Mouse (Mus musculus): ENCODE results near the gene Mia.
A peak's percentile ranks its signal among the peaks of the same experiment; 100 is the strongest.

Gene Mia

GRCm38 (mm10) chr7:27180837-27181695, at the start of gene Mia, which contains the start of gene Gm21983:
Gene Mia, minus strand, starts transcription at chr7:27181157.
Gene Gm21983, minus strand, starts transcription at chr7:27181086.
- no peak for DNase-seq

GRCm38 (mm10) chr7:27228865-27229264, 47.9 kb upstream of the Mia start:
- DNase-seq = no peak

- peak; percentile 93 for DNase-seq
Observed at GRCm38 (mm10) chr7:27228281-27228821, 47.4 kb upstream of the Mia start, which contains the start of gene Itpkc. Gene Itpkc, minus strand, starts transcription at chr7:27228661.

GRCm38 (mm10) chr7:27227676-27228075, 46.7 kb upstream of the Mia start:
- DNase-seq = peak; percentile 9

- no peak for DNase-seq
Observed at GRCm38 (mm10) chr7:27227276-27227675, 46.3 kb upstream of the Mia start.

- DNase-seq = no peak
Observed at GRCm38 (mm10) chr7:27224877-27225575, 44.1 kb upstream of the Mia start.

- DNase-seq = no peak
Observed at GRCm38 (mm10) chr7:27222538-27222937, 41.6 kb upstream of the Mia start.

- no peak for DNase-seq
Observed at GRCm38 (mm10) chr7:27221939-27222338, 41.0 kb upstream of the Mia start.

GRCm38 (mm10) chr7:27219937-27220336, 39.0 kb upstream of the Mia start:
- no peak for DNase-seq

GRCm38 (mm10) chr7:27218586-27218985, 37.6 kb upstream of the Mia start:
- DNase-seq = no peak

- no peak for DNase-seq
Observed at GRCm38 (mm10) chr7:27212626-27213025, 31.7 kb upstream of the Mia start.

GRCm38 (mm10) chr7:27203730-27204449, 22.9 kb upstream of the Mia start:
- no peak for DNase-seq

GRCm38 (mm10) chr7:27198779-27199178, 17.8 kb upstream of the Mia start:
- no peak for DNase-seq

GRCm38 (mm10) chr7:27198355-27198754, 17.4 kb upstream of the Mia start:
- no peak for DNase-seq

GRCm38 (mm10) chr7:27197634-27198033, 16.7 kb upstream of the Mia start:
- no peak for DNase-seq

GRCm38 (mm10) chr7:27197136-27197535, 16.2 kb upstream of the Mia start:
- DNase-seq = no peak

- peak; percentile 93 for DNase-seq
Observed at GRCm38 (mm10) chr7:27195681-27196611, 15.0 kb upstream of the Mia start, which contains the start of the genes BC024978 and Snrpa. Gene BC024978, plus strand, starts transcription at chr7:27195781. Gene Snrpa, minus strand, starts transcription at chr7:27196271.

- DNase-seq = no peak
Observed at GRCm38 (mm10) chr7:27193731-27194130, 12.8 kb upstream of the Mia start.

GRCm38 (mm10) chr7:27192434-27192833, 11.5 kb upstream of the Mia start:
- DNase-seq = no peak

- no peak for DNase-seq
Observed at GRCm38 (mm10) chr7:27189271-27189931, 8.4 kb upstream of the Mia start.

GRCm38 (mm10) chr7:27185986-27186385, 5.0 kb upstream of the Mia start:
- no peak for DNase-seq

All from lung, postnatal 14 days (tissue).